Mouse (Mus musculus) kidney, adult 18-20 months (tissue): ENCODE results near the gene Acsf3.
A peak's percentile ranks its signal among the peaks of the same experiment; 100 is the strongest.

Source experiments
- DNase-seq: peaks from one replicate; pipeline ENCODE4 v3.0.0; 2021

The Acsf3 gene

DNA sequence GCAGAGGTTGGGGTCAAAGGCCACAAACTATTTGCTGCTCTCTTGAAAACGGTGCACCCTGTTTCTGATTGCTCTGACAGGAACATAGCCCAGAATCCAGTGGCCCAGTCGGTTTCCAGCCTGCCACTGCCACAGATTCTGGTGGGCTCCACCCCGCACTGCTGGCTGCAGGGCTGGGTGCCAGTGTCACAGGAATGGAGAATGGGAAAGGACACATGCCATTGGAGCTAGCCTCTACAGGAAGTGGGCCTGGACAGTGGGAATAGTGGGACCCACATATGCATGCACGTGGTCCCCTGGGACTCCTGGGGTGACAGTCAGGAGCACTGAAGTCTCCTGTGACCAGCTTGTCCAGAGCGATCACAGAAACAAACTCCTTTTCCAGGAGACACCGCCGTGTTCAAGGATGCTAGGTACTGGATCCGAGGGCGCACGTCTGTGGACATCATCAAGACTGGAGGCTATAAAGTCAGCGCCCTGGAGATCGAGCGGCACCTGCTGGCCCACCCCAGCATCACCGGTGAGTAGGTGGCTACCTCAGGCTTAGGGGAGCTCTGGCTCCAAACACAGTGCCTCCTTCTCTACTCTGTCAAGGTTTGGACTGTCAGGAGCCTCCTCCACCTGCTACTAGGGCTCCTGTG lies 37.4 kb downstream of the Acsf3 start:
- no peak for DNase-seq

DNA sequence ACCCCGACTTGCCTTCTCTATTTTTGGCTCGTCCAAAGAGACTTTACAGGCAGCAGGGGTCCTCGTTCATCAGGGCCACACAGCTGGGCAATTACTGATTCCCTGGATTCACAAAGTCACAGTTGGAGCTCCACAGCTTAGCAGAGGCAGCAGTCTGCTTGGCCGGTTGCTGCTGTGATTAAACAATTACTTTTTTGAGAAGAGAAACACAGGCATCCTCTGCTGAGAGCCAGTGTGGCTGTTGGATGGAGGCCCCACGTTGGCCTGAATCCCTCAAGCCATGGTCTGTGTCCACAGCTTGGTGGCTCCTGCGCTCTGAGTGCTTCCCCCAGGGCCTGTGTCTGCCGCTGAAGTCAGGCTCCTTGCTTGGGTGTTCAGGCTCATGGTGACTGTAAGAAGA lies 39.3 kb downstream of the Acsf3 start:
- DNase-seq = no peak

DNA sequence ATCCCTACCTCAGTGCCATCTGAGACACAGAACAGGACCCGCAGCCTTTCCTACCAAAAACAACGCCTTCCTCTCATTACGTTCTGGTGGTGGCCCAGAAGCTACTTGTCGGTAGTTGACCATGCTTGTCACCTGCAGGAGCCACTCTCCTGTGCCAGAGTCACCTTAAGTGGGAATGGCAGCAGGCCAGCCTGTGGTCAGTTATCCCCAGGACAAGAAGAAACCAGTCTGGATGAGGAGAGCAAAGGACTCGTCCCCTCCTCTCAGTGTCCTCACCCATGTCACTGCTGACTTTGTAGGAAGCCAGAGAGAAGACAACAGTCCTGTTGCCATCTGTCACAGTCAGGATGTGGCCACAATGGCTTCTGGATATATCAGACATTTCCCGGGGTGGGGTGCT lies 41.7 kb downstream of the Acsf3 start:
- DNase-seq = no peak

DNA sequence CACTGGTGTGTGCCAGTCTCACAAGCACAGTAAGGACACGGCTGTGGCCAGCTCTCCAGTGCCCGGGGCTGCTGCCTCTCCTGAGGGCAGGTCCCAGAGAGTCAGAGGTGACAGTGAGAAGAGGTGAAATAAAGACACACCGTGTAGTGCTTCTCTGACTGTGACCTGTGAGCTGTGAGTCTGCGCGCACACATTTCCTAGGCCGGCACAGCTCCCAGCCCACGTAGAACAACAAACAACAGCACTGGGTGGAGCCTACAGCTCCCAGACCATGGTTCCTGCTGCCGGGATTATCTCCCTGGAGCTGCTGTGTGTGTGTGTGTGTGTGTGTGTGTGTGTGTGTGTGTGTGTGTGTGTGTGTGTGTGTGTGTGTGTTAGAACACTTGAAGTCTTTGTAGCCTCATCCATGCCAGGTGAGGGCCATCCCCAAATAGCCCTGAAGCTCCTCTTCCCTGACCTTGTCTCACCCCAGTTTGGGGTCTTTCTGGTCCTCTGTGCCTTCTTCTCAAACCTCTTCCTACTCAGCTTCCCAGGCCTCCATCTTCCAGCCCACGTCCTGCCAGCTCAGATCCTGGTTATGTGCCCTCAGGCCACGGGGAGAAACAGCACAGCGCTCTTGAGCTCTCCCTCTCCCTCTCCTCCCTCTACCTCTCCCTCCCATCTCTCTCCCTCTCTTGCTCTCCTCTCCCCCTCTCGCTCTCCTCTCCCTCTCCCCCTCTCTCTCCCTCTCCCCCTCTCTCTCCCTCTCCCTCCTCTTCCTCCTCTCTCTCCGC lies 42.6 kb downstream of the Acsf3 start:
- no peak for DNase-seq

DNA sequence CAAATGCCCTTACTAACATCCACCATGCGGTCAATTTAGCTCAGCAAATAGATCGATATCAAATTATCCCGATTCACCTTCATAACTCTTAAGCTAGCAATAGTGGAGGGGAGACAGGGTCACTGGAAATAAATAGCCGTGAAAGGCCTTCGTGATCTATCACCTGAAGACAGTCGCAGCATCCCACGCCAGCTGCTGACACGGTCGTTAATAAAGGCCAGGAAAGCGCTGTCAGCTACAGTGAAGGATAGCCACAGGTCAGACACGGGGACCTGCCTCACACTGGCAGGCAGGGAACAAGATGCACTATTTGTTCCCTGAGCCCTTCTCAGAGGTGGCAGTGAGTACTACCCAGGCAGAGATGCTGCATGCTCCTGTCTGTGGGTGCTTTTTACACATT lies 44.5 kb downstream of the Acsf3 start:
- no peak for DNase-seq

DNA sequence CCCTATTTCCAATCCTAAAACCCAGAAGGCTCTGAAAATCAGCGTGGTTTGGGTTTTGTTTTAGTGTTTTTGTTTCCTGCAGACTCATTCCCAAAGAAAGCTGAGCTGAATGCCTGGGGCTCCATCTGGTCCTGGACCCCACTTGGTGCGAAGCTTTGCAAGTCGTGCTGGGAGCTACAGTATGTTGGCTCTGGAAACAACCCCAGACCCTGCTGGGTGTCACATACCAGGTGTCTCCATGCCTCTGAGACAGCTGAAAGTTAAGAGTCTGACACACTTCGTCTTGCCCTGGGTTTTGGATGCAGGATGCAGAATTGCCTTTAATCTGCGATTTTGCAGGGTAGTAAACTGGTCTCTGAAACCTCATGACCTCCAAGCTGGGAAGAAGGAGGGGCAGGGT lies 49.3 kb downstream of the Acsf3 start:
- DNase-seq = no peak

DNA sequence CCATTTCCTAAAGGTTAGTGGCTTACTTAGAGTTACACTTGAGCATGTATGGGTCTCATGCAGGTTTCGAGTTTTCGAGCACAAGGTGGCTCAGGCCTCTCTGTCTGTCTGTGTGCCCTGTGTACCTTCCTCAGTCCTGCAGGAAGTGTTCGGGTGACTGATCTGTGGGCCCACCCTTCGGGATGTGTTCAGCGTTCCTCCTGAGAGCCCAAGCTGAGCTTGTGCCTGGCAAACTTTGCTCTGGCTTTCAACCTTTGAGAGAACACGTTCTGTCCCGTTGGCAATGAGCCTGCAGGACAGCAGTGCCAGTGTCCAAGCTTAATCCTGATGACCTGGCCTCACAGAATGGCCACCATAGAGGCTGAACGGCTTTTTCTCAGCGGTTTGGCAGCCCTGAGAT lies 49.7 kb downstream of the Acsf3 start:
- DNase-seq = peak; percentile 69

DNA sequence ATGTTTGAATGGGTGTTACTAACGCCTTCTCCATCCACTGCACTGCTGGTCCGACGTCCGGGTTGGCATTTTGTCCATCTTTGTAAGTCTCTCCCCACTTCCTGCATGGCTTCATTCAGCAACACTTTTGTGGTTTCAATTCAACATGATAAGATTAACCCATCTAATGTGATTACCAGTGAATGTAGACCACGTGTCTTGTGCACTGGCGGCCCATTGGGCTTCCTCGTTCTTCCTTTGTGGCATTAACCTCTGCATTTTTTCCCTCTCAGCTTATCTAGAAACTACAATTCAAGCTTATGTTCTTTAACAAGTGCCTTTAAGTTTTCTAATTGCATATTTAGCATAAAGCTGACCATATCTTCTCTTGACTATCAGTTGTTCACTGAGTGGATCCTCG lies 50.1 kb downstream of the Acsf3 start:
- no peak for DNase-seq

DNA sequence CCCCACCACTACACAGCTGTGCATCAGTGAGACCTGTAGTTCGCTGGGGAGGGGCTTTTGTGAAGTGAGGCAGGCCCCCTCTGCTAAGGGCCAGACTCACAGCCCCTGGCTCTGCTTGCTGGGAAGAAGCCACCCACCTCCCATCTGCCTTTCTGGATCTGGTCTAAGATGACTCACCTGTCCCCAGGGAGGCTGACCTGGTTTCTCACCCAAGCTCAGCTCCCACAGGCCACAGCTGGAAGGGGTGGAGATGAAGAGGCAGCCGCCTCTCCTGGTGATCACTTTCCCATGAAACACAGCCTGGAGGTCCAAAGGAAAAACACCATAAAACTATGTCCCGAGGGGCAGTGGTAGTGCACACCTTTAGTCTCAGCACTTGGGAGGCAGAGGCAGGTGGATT lies 54.1 kb downstream of the Acsf3 start:
- DNase-seq = no peak

DNA sequence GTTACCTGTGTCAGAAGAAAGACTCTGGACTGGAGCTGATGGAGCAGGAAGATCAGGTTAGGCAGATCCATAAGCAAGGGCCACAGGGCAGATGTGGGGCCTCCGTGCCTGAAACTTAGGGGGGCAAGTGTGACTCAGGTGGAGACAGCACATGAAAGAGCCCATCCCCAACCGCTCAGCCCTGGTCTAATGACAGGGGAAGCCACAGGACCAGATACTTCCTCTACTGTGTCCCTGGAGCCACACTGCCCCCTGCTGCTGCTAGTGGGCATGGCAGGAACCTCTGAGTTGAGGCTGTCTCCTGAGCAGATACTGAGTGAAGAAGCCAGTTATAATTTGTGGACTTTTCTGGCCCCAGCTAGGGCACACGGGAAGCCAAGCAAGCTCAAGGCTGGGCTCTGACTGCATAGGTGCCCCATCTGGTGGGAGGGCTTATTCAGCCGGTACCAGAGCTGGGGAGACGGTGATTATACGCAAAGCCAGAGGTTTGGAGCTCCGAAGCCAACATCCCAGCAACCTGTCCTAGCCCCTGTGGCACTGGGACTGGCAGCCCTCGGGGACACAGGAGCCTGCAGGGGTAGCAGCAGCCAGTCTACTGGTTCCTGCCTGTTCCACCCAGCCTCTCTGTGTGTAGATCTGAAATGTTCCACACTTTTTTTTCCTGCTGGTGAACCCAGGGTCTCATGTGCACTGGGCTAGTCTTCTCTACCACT lies 55.2 kb downstream of the Acsf3 start:
- DNase-seq = peak; percentile 94

DNA sequence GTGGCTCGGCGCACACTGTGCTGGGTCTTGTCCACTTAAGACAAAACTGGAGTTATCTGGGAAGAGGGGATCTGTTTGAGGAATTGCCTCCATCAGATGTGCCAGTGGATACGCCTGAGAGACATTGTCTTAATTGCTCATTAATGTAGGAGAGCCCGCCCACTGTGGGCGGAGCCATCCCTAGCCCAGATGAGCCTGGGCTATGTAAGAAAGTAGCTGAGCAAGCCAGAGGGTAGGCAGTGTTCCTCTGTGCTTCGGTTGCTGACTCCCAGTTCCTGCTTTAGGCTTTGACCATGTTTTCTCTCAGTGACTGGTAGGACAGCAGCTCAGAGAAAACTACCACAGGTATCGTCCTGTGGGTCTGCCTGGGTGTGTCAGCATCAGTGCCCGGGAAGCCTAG lies 59.1 kb downstream of the Acsf3 start:
- DNase-seq = no peak

DNA sequence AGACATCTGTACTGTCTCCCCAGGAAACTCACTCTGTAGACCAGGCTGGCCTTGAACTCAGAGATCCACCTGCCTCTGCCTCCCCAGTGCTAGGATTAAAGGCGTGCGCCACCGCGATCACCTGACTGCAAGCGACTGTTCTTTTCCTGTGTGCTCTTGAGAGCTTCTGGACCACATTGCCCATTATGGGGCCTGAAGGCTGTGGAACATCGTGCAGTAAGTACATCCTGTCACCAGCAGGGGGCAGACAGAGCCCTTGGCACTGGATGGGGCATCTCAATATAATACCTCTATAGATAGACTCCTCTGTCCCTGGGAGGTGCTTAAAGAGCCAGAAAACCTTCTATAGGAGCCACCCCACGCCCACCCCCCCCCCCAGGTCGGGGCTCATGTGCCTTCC lies 59.7 kb downstream of the Acsf3 start:
- peak; percentile 77 for DNase-seq

DNA sequence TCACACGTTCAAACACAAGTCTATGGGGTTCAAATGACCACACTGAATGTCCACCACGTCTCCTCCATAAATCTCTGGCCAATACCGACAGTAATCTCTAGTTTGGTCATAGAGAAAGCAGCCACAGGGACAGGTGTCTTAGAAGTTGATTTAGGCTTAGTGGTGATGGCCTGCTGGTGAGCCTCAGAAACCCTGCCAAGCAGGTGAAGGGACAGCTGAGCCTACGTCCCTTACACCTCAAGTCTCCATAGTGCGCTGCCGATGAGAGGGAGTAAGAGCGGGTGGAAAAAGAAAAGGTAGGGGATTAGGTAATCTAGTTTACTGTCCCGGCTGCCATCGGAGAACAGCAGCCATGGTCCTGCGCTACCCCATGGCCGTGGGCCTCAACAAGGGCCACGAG lies 60.9 kb downstream of the Acsf3 start:
- DNase-seq = no peak

DNA sequence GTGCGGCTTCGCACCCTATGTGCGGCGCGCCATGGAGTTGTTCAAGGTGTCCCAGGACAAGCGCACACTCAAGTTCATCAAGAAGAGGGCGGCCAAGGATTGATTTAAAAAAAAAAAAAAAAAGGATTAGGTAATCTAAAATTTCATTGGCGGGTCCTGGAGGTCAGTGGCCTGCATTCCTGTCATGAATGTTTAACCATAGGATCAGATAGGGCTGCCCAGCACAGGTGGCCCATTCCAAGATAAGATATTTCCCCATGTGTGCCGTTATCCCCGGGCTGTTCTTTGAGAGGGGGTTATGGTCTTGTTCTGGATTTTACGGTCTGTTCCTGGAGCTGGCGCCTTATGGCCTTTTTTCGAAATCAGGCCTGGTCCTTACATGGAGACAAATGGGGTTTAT lies 61.4 kb downstream of the Acsf3 start:
- DNase-seq = no peak

DNA sequence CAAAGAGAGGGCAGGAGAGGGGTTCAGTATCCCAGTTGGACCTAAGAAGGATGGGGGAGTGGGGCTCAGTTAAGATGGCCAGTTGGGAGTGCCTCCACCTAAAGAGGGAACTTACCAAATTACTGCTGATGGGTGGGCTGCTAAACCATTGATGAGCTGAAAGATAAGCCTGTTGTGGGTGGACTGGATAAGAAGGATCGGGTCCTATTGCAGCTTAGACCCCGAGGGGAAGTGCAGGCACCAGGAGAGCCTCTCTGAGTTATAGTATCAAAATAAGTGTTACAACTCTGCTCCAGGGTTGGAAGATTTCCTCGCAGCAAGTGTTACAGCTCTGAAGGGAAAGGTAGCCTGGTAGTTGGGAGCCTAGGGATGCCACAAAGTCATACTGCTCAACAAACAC lies 68.9 kb downstream of the Acsf3 start:
- DNase-seq = no peak

DNA sequence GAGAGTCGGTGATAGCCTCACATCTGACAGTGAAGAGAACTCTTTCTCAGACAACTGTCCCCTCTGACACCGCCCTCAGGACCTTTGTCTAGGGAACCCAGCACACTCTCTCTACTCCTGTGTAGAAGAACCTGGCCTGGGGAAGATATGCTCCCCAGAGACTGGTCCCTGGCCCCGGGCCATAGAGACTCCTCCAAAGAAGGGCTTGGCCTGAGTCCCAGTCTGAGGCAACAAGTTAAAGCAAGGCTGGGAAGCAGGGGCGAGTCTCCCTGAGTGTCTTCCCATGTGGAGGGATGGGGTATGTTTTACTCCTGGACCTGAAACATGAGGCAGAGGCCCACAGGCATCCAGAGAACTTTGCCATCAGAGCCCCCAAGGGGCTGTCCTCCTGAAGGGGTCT lies 70.4 kb downstream of the Acsf3 start:
- DNase-seq = no peak

DNA sequence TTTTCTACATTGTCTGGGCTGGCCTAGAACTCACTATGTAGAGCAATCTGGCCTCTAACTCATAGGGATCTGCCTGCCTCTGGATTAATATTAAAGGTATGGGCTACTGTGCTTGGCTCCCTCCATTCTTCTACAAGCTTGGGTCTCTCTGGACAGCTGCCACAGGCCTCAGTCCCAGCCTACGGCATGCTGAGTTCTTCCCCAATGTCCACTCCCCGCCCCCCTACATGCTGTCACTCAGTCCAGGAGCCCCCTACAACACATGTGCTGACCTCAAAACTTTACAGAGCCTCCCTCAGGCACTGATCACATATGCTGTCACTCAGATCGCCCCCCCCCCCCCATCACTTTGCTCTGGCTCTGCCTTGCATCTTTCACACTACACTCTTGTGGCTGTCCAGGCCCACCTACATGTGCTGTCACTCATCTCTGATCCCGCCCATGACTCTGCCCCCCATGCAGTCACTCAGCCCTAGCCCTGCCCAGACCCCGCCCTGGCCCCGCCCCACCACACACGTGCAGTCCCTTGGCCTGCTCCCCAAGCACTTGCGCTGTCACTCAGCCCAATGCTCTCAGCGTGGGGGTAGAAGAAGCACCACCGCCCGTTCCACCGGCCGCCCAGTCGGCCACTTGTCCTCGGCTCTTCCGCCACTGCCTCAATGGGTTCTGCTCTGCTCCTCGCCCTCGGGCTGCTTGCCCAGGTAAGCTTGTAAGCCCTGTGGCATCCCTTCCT lies 72.7 kb downstream of the Acsf3 start, which contains the start of gene Cdh15:
Cdh15 (plus strand) TSS at position 138 of the 733 bp plus-strand sequence.
- peak; percentile 11 for DNase-seq

DNA sequence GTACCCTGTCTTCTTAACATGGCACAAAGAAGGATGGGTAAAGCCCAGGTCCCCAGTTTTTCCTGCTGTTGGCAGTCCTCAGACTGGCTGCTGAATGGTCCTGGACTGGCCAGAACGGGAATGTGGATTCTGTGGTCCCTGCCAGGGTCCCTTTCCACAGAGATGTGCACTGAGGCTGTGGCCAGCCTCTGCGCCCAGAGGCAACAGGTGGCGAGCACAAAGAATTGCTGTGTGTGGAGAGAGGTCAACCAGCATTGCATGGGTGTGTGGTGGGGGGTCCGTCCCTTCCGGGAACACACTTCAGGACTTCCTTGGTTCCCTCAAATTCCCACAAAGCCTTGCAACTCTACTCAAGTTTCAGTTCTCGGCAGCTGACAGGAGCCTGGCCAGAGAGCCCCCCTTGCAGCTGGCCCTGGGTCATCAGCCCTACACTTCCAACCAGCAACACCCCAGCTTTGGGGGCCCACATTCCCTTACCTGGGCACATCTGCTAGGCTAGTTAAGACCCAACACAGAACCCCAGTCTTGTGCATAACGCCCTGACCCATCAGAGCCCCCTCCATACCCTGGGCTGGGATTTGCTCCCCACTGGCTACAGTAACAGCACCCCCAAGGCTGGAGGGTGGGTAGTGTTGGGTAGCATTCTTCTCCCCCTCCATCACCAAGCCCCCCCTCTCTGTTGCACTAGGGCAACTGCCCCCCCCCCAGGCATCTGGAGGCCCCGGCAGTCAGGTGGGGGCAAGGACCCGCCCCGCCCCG lies 74.0 kb downstream of the Acsf3 start:
- DNase-seq = no peak

DNA sequence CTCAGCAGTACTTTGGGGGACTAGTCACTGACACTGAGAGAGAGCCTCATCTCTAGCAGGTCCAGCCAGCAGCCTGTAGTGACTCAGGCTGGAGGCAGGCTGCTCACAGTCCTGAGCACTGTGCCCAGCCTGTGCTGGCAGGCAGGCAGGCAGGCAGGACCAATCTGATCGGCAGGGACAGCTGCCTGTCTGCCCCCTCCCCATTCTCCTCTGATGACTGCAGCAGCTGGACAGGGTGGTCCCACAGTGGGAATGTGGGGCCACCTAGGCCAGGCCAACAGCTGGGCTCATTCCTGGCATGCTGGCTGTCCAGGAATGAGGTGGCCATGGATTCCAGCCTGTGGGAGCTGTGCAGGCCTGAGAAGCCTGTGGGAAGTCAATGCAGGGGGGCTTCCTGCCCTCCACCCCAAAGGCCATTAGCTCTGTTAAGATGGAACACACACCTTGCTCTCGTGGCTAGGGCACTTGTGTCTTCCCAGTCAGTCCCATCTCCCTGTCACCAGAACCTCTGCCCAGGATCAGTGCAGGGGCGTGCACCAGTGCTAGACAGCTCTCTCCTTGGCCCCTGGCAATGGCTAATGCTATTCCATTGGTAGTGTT lies 75.5 kb downstream of the Acsf3 start:
- DNase-seq = no peak

DNA sequence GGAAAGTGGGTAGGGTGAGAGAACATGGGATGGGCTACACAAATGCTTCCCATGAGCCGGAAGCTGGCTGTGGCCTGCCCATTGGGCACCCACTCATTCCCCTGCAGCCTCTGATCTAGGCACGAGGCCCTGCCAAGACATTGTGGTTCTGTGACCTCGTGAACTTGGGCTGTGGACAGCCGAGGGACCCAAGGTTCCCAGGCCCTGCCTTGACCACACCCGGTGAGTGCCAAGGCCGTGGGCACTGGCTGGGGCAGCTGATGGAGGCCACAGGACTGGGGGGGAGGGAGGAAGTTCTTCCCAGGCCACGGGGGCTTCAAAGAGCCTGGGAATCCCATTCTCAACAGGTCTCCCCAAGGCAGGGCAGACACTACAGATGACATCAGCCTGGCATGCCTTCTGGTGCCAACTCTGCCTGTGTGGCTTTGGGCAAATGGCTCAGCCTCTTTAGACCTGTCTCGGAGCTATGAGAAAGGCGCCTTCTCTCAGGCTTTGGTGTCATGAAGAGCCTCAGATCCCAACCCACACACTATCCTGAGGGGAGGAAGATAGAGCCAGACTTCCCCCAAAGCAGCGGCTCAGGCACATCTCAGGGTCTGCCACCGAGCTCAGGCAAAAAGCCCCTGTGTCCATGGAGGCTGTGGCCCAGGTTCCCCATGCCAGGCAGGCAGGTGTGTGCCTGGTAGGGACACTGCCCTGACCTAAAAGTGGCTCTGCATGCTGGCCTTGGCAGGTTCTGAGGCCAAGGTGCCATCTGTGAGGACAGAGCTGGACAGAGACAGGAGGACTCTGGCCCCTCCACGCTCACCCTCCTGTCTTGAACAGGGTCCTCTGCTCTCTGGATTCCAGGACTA lies 76.6 kb downstream of the Acsf3 start:
- DNase-seq = no peak

DNA sequence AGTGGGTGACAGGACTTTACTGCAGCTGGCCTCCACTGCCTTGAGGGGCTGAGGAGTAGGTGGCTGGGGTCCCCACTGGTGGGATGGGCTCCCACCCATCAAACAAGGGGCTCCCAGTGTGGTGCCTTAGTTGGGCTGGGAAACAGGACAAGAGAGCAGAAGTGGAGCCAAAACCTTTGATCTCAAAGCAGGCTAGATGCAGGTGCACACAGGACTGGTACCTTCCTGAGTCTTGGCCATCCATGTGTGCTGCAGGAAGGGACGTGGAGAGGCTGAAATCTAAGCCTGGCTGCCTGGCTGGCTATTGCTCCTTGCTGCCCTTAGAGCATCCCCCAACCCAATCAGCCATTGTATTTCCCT lies 77.2 kb downstream of the Acsf3 start:
- no peak for DNase-seq
